Mouse (Mus musculus): Measurements from ENCODE around the gene Plaur. TPM values are rescaled to one million over a fixed set of nuclear protein-coding genes. Genes with fewer than 3 reads are reported as not detected.
A peak's percentile ranks its signal among the peaks of the same experiment; 100 is the strongest.

The Plaur gene
- polyA plus RNA-seq, 1 experiment: 1.3 TPM

DNA sequence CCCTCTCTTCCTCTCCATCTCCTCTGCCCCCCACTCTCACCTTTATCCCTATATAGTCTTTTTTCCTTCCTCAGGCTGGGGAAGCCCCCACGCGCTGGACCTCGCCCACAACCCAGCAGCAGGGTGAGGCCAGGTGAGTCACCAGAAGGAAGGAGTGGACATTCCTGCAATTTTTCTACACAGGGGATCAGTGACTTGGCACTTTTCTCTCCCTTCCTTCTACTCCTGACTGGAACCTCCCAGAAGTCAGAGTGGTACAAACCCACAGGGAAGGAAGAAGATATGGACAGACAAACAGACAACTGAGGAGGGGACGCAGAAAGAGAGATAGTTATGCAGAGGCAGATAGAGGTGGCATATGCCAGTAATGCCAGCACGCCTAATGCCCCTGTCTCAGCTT is 2.8 kb upstream of the Plaur start:
- no peak overlapping the region for H3K27ac ChIP-seq (ENCODE audit: insufficient read depth, low read length)
- H3K4me1 ChIP-seq (ENCODE audit: control insufficient read depth, insufficient read depth, low read length): no peaks in the 10 kb centered on the region
- H3K4me3 ChIP-seq (ENCODE audit: insufficient read depth, low read length): no peak overlapping the region
- TF ChIP-seq POLR2A (IDR thresholded peaks at IDR 0.05; ENCODE audit: extremely low read depth, insufficient read depth, low read length): no peak
- TF ChIP-seq CTCF (IDR thresholded peaks at IDR 0.05; ENCODE audit: extremely low read depth, insufficient read depth, low read length): no peak

DNA sequence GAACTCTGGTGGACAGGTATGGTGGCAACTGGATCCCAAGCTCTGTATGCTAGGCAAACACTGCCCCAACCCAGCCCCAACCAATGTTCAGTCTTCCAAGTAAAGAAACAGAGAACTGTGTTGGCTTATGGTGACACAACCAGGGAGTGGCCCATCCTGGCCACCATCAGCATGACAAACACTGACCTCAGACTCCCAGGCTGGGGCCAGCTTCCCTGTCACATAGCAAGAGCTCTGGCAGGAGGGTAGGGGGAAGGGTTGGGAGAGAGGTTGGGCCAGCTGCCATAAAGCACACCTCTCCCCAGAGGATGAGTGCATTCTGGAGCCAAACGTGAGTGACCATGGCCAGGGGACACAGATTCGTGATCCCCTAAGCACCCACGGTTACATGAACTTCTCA is 2.4 kb upstream of the Plaur start:
- no peak overlapping the region for H3K27ac ChIP-seq (ENCODE audit: insufficient read depth, low read length)

DNA sequence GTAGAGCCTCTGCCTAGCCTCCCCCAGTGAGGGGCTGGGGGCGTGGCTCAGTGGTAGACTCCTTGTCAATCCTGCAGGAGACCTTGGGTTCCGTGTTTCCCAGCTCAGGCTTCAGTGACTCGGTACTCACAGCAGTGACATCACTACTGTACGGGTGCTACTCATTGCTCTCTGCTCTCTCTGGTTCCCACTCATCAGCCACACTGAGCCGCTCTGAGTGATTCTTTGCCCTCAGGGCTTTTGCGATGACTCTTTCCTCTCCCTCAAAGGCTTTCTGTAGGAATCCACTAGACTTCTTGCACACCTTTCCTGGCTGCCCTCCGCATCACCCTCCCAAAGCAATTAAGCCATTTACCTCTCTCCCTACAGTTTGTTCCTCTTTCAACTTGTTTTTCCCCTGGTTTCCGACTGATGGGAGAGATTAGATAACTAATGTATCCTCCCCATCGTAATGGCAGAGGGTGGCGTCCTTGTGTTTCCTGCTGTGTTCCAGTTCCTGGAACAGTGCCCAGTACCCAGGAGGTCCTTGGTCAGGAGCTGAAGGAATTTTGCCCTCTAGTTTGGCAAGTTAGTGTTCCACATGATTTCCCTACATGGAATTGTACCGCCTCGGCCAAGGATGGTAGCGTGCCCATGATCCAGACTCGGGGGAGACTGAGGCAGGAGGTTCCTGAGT is 770 bp upstream of the Plaur start:
- H3K4me3 ChIP-seq (ENCODE audit: insufficient read depth, low read length): no peak overlapping the region
- H3K27ac ChIP-seq (ENCODE audit: insufficient read depth, low read length): no peak overlapping the region
- TF ChIP-seq POLR2A (IDR thresholded peaks at IDR 0.05; ENCODE audit: extremely low read depth, insufficient read depth, low read length) (no peak), CTCF (IDR thresholded peaks at IDR 0.05; ENCODE audit: extremely low read depth, insufficient read depth, low read length) (no peak)
- no peaks in the 10 kb centered on the region for H3K4me1 ChIP-seq (ENCODE audit: control insufficient read depth, insufficient read depth, low read length)

More for the DNA sequence above, 2.4 kb upstream of the Plaur start:
- no peak for TF ChIP-seq CTCF (IDR thresholded peaks at IDR 0.05; ENCODE audit: extremely low read depth, insufficient read depth, low read length)
- TF ChIP-seq POLR2A (IDR thresholded peaks at IDR 0.05; ENCODE audit: extremely low read depth, insufficient read depth, low read length): no peak
- Histone ChIP-seq H3K4me1 (ENCODE audit: control insufficient read depth, insufficient read depth, low read length) (no peaks in the 10 kb centered on the region), H3K4me3 (ENCODE audit: insufficient read depth, low read length) (no peak overlapping the region)

DNA sequence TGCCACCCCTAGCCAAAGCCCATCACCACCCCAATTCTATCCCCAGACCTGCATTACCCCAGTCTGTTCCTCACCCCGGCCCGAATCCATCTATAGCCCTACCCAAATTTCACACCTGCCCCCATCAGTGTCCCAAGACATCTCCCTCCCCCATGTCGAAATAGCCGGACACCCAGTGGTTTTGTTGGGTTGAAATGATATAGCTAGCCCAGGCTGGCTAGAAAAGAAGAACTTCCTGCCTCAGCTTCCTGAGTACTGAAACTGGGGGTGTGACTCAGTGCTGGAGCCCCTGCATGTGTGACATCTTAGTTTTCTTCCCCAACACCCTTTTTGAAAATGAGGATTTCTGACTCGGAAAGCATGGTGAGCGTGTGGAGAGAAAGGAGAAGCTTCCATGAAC is 4.6 kb downstream of the Plaur start:
- Histone ChIP-seq H3K4me3 (ENCODE audit: insufficient read depth, low read length) (no peak overlapping the region), H3K4me1 (ENCODE audit: control insufficient read depth, insufficient read depth, low read length) (no peaks in the 10 kb centered on the region), H3K27ac (ENCODE audit: insufficient read depth, low read length) (no peak overlapping the region)
- TF ChIP-seq POLR2A (IDR thresholded peaks at IDR 0.05; ENCODE audit: extremely low read depth, insufficient read depth, low read length): no peak
- no peak for TF ChIP-seq CTCF (IDR thresholded peaks at IDR 0.05; ENCODE audit: extremely low read depth, insufficient read depth, low read length)

DNA sequence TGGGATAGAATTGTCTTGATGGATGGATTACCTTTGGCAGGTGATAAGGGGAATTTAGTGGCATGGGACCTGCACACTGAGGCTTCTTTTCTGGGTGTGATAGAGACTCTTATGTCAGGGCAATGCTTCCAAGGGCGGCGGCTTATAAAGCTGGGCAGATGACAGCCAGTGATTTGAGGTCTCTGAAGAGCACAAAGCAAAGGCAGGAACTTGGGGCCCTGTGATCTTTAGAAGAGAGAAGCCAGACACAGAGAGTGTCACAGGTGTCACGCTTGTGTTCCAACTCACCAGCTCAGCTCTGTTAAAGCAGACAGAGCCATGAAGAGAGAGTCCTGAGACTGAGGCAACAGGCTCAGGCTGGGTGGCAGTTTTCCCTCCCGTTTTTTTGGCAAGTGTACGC is 5.6 kb downstream of the Plaur start:
- no peak overlapping the region for H3K4me3 ChIP-seq (ENCODE audit: insufficient read depth, low read length)
- H3K4me1 ChIP-seq (ENCODE audit: control insufficient read depth, insufficient read depth, low read length): no peaks in the 10 kb centered on the region
- no peak for TF ChIP-seq CTCF (IDR thresholded peaks at IDR 0.05; ENCODE audit: extremely low read depth, insufficient read depth, low read length)
- no peak for TF ChIP-seq POLR2A (IDR thresholded peaks at IDR 0.05; ENCODE audit: extremely low read depth, insufficient read depth, low read length)

DNA sequence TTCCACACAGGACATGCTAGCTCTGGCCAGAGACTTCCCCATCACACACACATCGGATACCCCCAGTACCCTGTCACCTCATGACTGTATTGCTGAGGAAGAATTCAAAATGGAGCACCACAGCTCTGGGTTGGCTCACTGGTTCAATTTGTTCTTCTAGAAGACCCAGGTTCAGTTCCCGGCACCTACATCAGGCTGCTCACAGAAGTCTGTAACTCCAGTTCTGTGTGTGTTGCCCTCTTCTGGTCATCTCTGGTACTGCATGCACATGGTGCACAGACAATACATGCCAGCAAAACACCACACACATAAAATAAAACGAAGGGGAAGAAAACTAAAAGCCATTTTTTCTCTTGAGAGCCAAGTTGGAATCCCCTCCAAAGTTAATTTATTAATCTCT is 6.8 kb downstream of the Plaur start:
- TF ChIP-seq POLR2A (IDR thresholded peaks at IDR 0.05; ENCODE audit: extremely low read depth, insufficient read depth, low read length) (no peak), CTCF (IDR thresholded peaks at IDR 0.05; ENCODE audit: extremely low read depth, insufficient read depth, low read length) (no peak)
- H3K27ac ChIP-seq (ENCODE audit: insufficient read depth, low read length): no peak overlapping the region
- H3K4me3 ChIP-seq (ENCODE audit: insufficient read depth, low read length): no peak overlapping the region
- no peaks in the 10 kb centered on the region for H3K4me1 ChIP-seq (ENCODE audit: control insufficient read depth, insufficient read depth, low read length)

More for the DNA sequence above, 5.6 kb downstream of the Plaur start:
- no peak overlapping the region for H3K27ac ChIP-seq (ENCODE audit: insufficient read depth, low read length)

DNA sequence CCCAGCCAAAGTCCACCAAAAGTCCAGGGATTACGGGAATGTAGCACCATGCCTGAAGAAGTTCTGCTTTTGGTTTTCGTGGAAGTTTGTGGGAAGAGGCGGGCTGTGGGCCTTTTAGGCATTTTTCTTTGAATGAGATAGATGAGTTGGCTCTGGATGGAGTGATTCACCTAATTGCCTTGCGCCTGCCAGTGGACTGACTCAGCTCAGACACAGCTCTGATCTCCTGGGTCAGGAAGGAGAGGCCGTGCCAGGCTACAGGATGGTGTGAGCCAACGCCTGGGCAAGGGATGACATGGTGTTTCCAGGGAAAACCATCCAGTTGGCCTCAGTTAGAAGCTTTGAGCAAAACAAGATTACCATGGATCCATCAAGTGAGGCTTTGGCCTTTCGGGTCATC is 8.1 kb downstream of the Plaur start:
- Histone ChIP-seq H3K4me1 (ENCODE audit: control insufficient read depth, insufficient read depth, low read length) (peaks cover 1% of the 10 kb centered on the region; the same call in 1 of the 2 replicates), H3K27ac (ENCODE audit: insufficient read depth, low read length) (no peak overlapping the region), H3K4me3 (ENCODE audit: insufficient read depth, low read length) (no peak overlapping the region)
- no peak for TF ChIP-seq CTCF (IDR thresholded peaks at IDR 0.05; ENCODE audit: extremely low read depth, insufficient read depth, low read length)
- no peak for TF ChIP-seq POLR2A (IDR thresholded peaks at IDR 0.05; ENCODE audit: extremely low read depth, insufficient read depth, low read length)

DNA sequence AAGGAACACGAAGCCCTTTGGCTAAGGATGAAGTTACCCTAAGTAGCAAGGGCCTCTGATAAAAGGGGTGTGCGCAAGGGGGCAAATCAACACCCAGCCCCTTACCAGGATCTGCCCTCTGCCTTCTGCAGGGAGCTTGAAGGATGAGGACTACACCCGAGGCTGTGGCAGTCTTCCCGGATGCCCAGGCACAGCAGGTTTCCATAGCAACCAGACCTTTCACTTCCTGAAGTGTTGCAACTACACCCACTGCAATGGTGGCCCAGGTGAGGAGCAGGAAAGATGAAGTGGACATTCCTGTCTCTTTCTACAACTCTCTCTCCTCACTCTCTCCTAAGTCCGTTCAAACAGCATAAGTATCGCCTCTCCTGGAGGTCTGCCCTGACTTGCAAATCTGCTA is 10.2 kb downstream of the Plaur start:
- TF ChIP-seq POLR2A (IDR thresholded peaks at IDR 0.05; ENCODE audit: extremely low read depth, insufficient read depth, low read length) (no peak), CTCF (IDR thresholded peaks at IDR 0.05; ENCODE audit: extremely low read depth, insufficient read depth, low read length) (no peak)
- H3K4me1 ChIP-seq (ENCODE audit: control insufficient read depth, insufficient read depth, low read length): peaks cover 1% of the 10 kb centered on the region; the same call in 1 of the 2 replicates
- H3K4me3 ChIP-seq (ENCODE audit: insufficient read depth, low read length): no peak overlapping the region
- H3K27ac ChIP-seq (ENCODE audit: insufficient read depth, low read length): no peak overlapping the region

DNA sequence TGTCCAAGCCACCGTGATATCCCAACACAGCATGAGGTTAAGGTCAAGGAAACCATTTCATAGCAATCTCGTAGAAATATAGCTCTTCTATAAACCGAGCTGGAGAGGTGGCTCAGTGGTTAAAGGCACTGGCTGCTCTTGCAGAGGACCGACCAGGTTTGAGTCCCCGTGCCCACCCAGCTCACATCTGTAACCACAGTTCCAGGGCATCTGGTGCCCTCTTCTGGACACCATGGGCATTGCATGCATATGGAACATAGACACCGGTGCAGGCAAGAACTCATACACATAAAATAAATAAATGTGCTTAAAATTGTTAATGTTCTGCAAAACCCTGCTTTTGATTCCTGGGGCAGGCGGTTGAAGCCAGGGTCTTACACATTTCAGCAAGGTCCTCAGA is 10.7 kb downstream of the Plaur start:
- Histone ChIP-seq H3K4me1 (ENCODE audit: control insufficient read depth, insufficient read depth, low read length) (peaks cover 1% of the 10 kb centered on the region; the same call in 1 of the 2 replicates), H3K27ac (ENCODE audit: insufficient read depth, low read length) (no peak overlapping the region), H3K4me3 (ENCODE audit: insufficient read depth, low read length) (no peak overlapping the region)
- TF ChIP-seq CTCF (IDR thresholded peaks at IDR 0.05; ENCODE audit: extremely low read depth, insufficient read depth, low read length): peak; percentile 61
- no peak for TF ChIP-seq POLR2A (IDR thresholded peaks at IDR 0.05; ENCODE audit: extremely low read depth, insufficient read depth, low read length)

DNA sequence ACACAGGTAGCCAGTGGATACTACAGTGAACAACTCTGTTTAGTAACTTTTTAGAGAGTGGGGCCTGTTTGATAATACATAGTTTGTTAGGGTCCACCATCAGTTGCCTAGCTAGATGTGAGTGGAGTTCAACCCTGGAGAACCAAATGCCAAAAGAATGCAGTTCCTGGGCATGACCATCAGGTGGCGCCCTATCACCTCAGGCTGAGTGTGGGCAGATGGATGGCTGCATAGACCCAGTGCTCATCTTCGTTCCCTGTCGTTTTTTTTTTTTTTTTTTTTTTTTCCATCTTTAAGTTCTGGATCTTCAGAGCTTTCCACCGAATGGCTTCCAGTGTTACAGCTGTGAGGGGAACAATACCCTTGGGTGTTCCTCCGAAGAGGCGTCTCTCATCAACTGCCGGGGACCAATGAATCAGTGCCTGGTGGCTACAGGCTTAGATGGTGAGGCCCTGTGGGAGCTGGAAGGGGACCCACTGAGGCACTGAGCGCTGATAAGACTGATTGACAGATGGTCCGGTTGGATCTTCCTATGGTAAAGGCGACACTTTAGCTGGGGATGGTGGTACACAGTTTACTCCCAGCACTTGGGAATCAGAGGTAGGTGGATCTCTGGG is 11.7 kb downstream of the Plaur start:
- H3K4me3 ChIP-seq (ENCODE audit: insufficient read depth, low read length): no peak overlapping the region
- H3K27ac ChIP-seq (ENCODE audit: insufficient read depth, low read length): no peak overlapping the region
- peak; percentile 98 for TF ChIP-seq CTCF (IDR thresholded peaks at IDR 0.05; ENCODE audit: extremely low read depth, insufficient read depth, low read length)
- no peak for TF ChIP-seq POLR2A (IDR thresholded peaks at IDR 0.05; ENCODE audit: extremely low read depth, insufficient read depth, low read length)
- peaks cover 1% of the 10 kb centered on the region; the same call in 1 of the 2 replicates for H3K4me1 ChIP-seq (ENCODE audit: control insufficient read depth, insufficient read depth, low read length)
